Mouse (Mus musculus): ENCODE measurements around the gene Tbl2. TPM values are rescaled to one million over a fixed set of nuclear protein-coding genes. Genes with fewer than 3 reads are reported as not detected.

Gene Tbl2
- total and polyA plus RNA-seq, 2 experiments from 2014 or later, result 10.0 to 28.6 TPM

GRCm38 (mm10) chr5:135189281-135190022 lies 40.0 kb downstream of the Tbl2 start:
- Histone ChIP-seq H3K9ac (replicated peaks; ENCODE audit: low read length, poor library complexity, severe bottlenecking) (0 out of 2 replicates have a peak overlapping the region, but pooled peaks have one; percentile 40), H3K27me3 (ENCODE audit: insufficient read depth, low read length) (no peaks in the 10 kb centered on the region), H3K9me3 (ENCODE audit: low read length) (no peaks in the 10 kb centered on the region), H3K36me3 (ENCODE audit: insufficient read depth, low read length) (no peaks in the 10 kb centered on the region), H3K4me3 (ENCODE audit: low read depth, low read length) (peak overlapping the region; percentile 10; the same call in 1 of the 2 replicates), H3K4me2 (ENCODE audit: low read depth, low read length, poor library complexity, severe bottlenecking) (peak overlapping the region; percentile 80), H3K4me1 (ENCODE audit: insufficient read depth, low read length) (peaks cover 12% of the 10 kb centered on the region; the same call in 1 of the 2 replicates), H3K27ac (ENCODE audit: low read depth, low read length) (no peak overlapping the region)
- DNase-seq (ENCODE audit: low spot score), result no peak
- no peak for TF ChIP-seq CTCF (IDR thresholded peaks at IDR 0.05)
- ATAC-seq (ENCODE audit: low FRiP score), result no peak
- WGBS, result 68% methylated on average over 2 of the region's 2 CpGs

- WGBS, result 36% methylated on average over 2 of the region's 2 CpGs
- ATAC-seq (ENCODE audit: low FRiP score) (no peak), DNase-seq (ENCODE audit: low spot score) (peak; percentile 73)
- Histone ChIP-seq H3K4me1 (ENCODE audit: insufficient read depth, low read length) (peaks cover 12% of the 10 kb centered on the region; the same call in 1 of the 2 replicates), H3K27me3 (ENCODE audit: insufficient read depth, low read length) (no peaks in the 10 kb centered on the region), H3K27ac (ENCODE audit: low read depth, low read length) (no peak overlapping the region), H3K4me2 (ENCODE audit: low read depth, low read length, poor library complexity, severe bottlenecking) (no peak overlapping the region), H3K9me3 (ENCODE audit: low read length) (no peaks in the 10 kb centered on the region), H3K9ac (replicated peaks; ENCODE audit: low read length, poor library complexity, severe bottlenecking) (no peak overlapping the region), H3K36me3 (ENCODE audit: insufficient read depth, low read length) (no peaks in the 10 kb centered on the region), H3K4me3 (ENCODE audit: low read depth, low read length) (no peak overlapping the region)
- peak; percentile 86 for TF ChIP-seq CTCF (IDR thresholded peaks at IDR 0.05)
Observed at GRCm38 (mm10) chr5:135191620-135192019, 42.2 kb downstream of the Tbl2 start.

GRCm38 (mm10) chr5:135192431-135192830 lies 43.0 kb downstream of the Tbl2 start:
- H3K4me3 ChIP-seq (ENCODE audit: low read depth, low read length), result no peak overlapping the region
- H3K4me2 ChIP-seq (ENCODE audit: low read depth, low read length, poor library complexity, severe bottlenecking), result no peak overlapping the region
- H3K9ac ChIP-seq (replicated peaks; ENCODE audit: low read length, poor library complexity, severe bottlenecking), result no peak overlapping the region
- ATAC-seq (ENCODE audit: low FRiP score) (no peak), DNase-seq (ENCODE audit: low spot score) (no peak)
- no peaks in the 10 kb centered on the region for H3K9me3 ChIP-seq (ENCODE audit: low read length)
- TF ChIP-seq CTCF (IDR thresholded peaks at IDR 0.05), result no peak
- no peaks in the 10 kb centered on the region for H3K36me3 ChIP-seq (ENCODE audit: insufficient read depth, low read length)
- H3K4me1 ChIP-seq (ENCODE audit: insufficient read depth, low read length), result peaks cover 12% of the 10 kb centered on the region; the same call in 1 of the 2 replicates
- 85% methylated on average over 1 of the region's 1 CpGs for WGBS
- H3K27me3 ChIP-seq (ENCODE audit: insufficient read depth, low read length), result no peaks in the 10 kb centered on the region
- H3K27ac ChIP-seq (ENCODE audit: low read depth, low read length), result no peak overlapping the region

GRCm38 (mm10) chr5:135196367-135196766 lies 46.9 kb downstream of the Tbl2 start:
- H3K4me3 ChIP-seq (ENCODE audit: low read depth, low read length), result no peak overlapping the region
- no peak overlapping the region for H3K4me2 ChIP-seq (ENCODE audit: low read depth, low read length, poor library complexity, severe bottlenecking)
- H3K9me3 ChIP-seq (ENCODE audit: low read length), result no peaks in the 10 kb centered on the region
- H3K27ac ChIP-seq (ENCODE audit: low read depth, low read length), result no peak overlapping the region
- H3K27me3 ChIP-seq (ENCODE audit: insufficient read depth, low read length), result no peaks in the 10 kb centered on the region
- TF ChIP-seq CTCF (IDR thresholded peaks at IDR 0.05), result no peak
- no peak for ATAC-seq (ENCODE audit: low FRiP score)
- DNase-seq (ENCODE audit: low spot score), result no peak
- WGBS, result 81% methylated on average over 6 of the region's 6 CpGs
- H3K36me3 ChIP-seq (ENCODE audit: insufficient read depth, low read length), result peaks cover 3% of the 10 kb centered on the region; the same call in 1 of the 2 replicates
- no peak overlapping the region for H3K9ac ChIP-seq (replicated peaks; ENCODE audit: low read length, poor library complexity, severe bottlenecking)
- H3K4me1 ChIP-seq (ENCODE audit: insufficient read depth, low read length), result no peaks in the 10 kb centered on the region

GRCm38 (mm10) chr5:135202763-135203162 lies 53.3 kb downstream of the Tbl2 start:
- WGBS, result 90% methylated on average over 3 of the region's 3 CpGs
- H3K27me3 ChIP-seq (ENCODE audit: insufficient read depth, low read length), result no peaks in the 10 kb centered on the region
- DNase-seq (ENCODE audit: low spot score), result no peak
- no peak overlapping the region for H3K27ac ChIP-seq (ENCODE audit: low read depth, low read length)
- no peak overlapping the region for H3K4me2 ChIP-seq (ENCODE audit: low read depth, low read length, poor library complexity, severe bottlenecking)
- no peak for TF ChIP-seq CTCF (IDR thresholded peaks at IDR 0.05)
- ATAC-seq (ENCODE audit: low FRiP score), result no peak
- H3K9ac ChIP-seq (replicated peaks; ENCODE audit: low read length, poor library complexity, severe bottlenecking), result no peak overlapping the region
- H3K9me3 ChIP-seq (ENCODE audit: low read length), result no peaks in the 10 kb centered on the region
- H3K4me3 ChIP-seq (ENCODE audit: low read depth, low read length), result no peak overlapping the region
- peaks cover 14% of the 10 kb centered on the region; the same call in 1 of the 2 replicates for H3K36me3 ChIP-seq (ENCODE audit: insufficient read depth, low read length)
- no peaks in the 10 kb centered on the region for H3K4me1 ChIP-seq (ENCODE audit: insufficient read depth, low read length)

GRCm38 (mm10) chr5:135208197-135208596 lies 58.7 kb downstream of the Tbl2 start:
- WGBS, result 94% methylated on average over 1 of the region's 1 CpGs

More at GRCm38 (mm10) chr5:135208197-135208596, 58.7 kb downstream of the Tbl2 start:
- no peaks in the 10 kb centered on the region for H3K9me3 ChIP-seq (ENCODE audit: low read length)
- H3K27me3 ChIP-seq (ENCODE audit: insufficient read depth, low read length), result no peaks in the 10 kb centered on the region
- no peak overlapping the region for H3K9ac ChIP-seq (replicated peaks; ENCODE audit: low read length, poor library complexity, severe bottlenecking)
- H3K4me1 ChIP-seq (ENCODE audit: insufficient read depth, low read length), result no peaks in the 10 kb centered on the region
- TF ChIP-seq CTCF (IDR thresholded peaks at IDR 0.05), result peak; percentile 27
- H3K4me2 ChIP-seq (ENCODE audit: low read depth, low read length, poor library complexity, severe bottlenecking), result no peak overlapping the region
- peaks cover 35% of the 10 kb centered on the region for H3K36me3 ChIP-seq (ENCODE audit: insufficient read depth, low read length)
- no peak overlapping the region for H3K27ac ChIP-seq (ENCODE audit: low read depth, low read length)
- DNase-seq (ENCODE audit: low spot score) (no peak), ATAC-seq (ENCODE audit: low FRiP score) (no peak)
- no peak overlapping the region for H3K4me3 ChIP-seq (ENCODE audit: low read depth, low read length)

Small RNA genes within 50 kb of the gene (microRNA-seq; reads per million reads assigned to microRNA genes)
- not detected for gene Gm25315 (ENCODE audit: borderline number of aligned reads)

Other genes with a start within 250 kb of the Tbl2 start
- not detected in 2 replicates for gene Tmem270, start 242.9 kb upstream of the Tbl2 start, total RNA-seq (2014; rRNA removed)
- gene Tmem270, start 242.9 kb upstream of the Tbl2 start, polyA plus RNA-seq (2015; fragmentation: Nextera tagmentation; extraction: Ambion mirVana), result 0.19 TPM in 1 of 2 replicates, not detected in the other
- not detected in 2 replicates for gene Cldn13, start 234.1 kb upstream of the Tbl2 start, total RNA-seq (2014; rRNA removed)
- not detected in 2 replicates for gene Cldn13, start 234.1 kb upstream of the Tbl2 start, polyA plus RNA-seq (2015; fragmentation: Nextera tagmentation; extraction: Ambion mirVana)
- gene Mettl27, start 217.3 kb upstream of the Tbl2 start, total RNA-seq (2014; rRNA removed), result 4.7 and 5.0 TPM in 2 replicates
- 7.2 and 7.5 TPM in 2 replicates for gene Mettl27, start 217.3 kb upstream of the Tbl2 start, polyA plus RNA-seq (2015; fragmentation: Nextera tagmentation; extraction: Ambion mirVana)
- 0.77 TPM in 1 of 2 replicates, not detected in the other for gene Cldn4, start 202.7 kb upstream of the Tbl2 start, total RNA-seq (2014; rRNA removed)
- gene Cldn4, start 202.7 kb upstream of the Tbl2 start, polyA plus RNA-seq (2015; fragmentation: Nextera tagmentation; extraction: Ambion mirVana), result not detected in 2 replicates
- 2.2 and 3.1 TPM in 2 replicates for gene Cldn3, start 163.4 kb upstream of the Tbl2 start, total RNA-seq (2014; rRNA removed)
- 3.0 and 3.3 TPM in 2 replicates for gene Cldn3, start 163.4 kb upstream of the Tbl2 start, polyA plus RNA-seq (2015; fragmentation: Nextera tagmentation; extraction: Ambion mirVana)
- 56.8 and 64.4 TPM in 2 replicates for gene Abhd11, start 140.5 kb upstream of the Tbl2 start, total RNA-seq (2014; rRNA removed)
- gene Abhd11, start 140.5 kb upstream of the Tbl2 start, polyA plus RNA-seq (2015; fragmentation: Nextera tagmentation; extraction: Ambion mirVana), result 85.3 and 85.6 TPM in 2 replicates
- 165 and 175 TPM in 2 replicates for gene Stx1a, start 126.2 kb upstream of the Tbl2 start, total RNA-seq (2014; rRNA removed)
- 190 and 202 TPM in 2 replicates for gene Stx1a, start 126.2 kb upstream of the Tbl2 start, polyA plus RNA-seq (2015; fragmentation: Nextera tagmentation; extraction: Ambion mirVana)
- 13.5 and 21.4 TPM in 2 replicates for gene Dnajc30, start 85.5 kb upstream of the Tbl2 start, total RNA-seq (2014; rRNA removed)
- 52.5 and 52.8 TPM in 2 replicates for gene Dnajc30, start 85.5 kb upstream of the Tbl2 start, polyA plus RNA-seq (2015; fragmentation: Nextera tagmentation; extraction: Ambion mirVana)
- 48.3 and 49.9 TPM in 2 replicates for gene Bud23, start 84.7 kb upstream of the Tbl2 start, total RNA-seq (2014; rRNA removed)
- gene Bud23, start 84.7 kb upstream of the Tbl2 start, polyA plus RNA-seq (2015; fragmentation: Nextera tagmentation; extraction: Ambion mirVana), result 63.6 and 65.5 TPM in 2 replicates
- gene Vps37d, start 71.4 kb upstream of the Tbl2 start, total RNA-seq (2014; rRNA removed), result 95.4 and 107 TPM in 2 replicates
- 31.2 and 32.0 TPM in 2 replicates for gene Vps37d, start 71.4 kb upstream of the Tbl2 start, polyA plus RNA-seq (2015; fragmentation: Nextera tagmentation; extraction: Ambion mirVana)
- gene Mlxipl, start 59.8 kb upstream of the Tbl2 start, total RNA-seq (2014; rRNA removed), result 0.38 and 1.2 TPM in 2 replicates
- gene Mlxipl, start 59.8 kb upstream of the Tbl2 start, polyA plus RNA-seq (2015; fragmentation: Nextera tagmentation; extraction: Ambion mirVana), result 0.79 and 1.2 TPM in 2 replicates
- 20.0 and 33.2 TPM in 2 replicates for gene Bcl7b, start 18.6 kb downstream of the Tbl2 start, total RNA-seq (2014; rRNA removed)
- gene Bcl7b, start 18.6 kb downstream of the Tbl2 start, polyA plus RNA-seq (2015; fragmentation: Nextera tagmentation; extraction: Ambion mirVana), result 39.2 and 39.7 TPM in 2 replicates
- gene Baz1b, start 37.6 kb downstream of the Tbl2 start, total RNA-seq (2014; rRNA removed), result 33.4 and 41.3 TPM in 2 replicates
- 10.9 and 12.5 TPM in 2 replicates for gene Baz1b, start 37.6 kb downstream of the Tbl2 start, polyA plus RNA-seq (2015; fragmentation: Nextera tagmentation; extraction: Ambion mirVana)
- gene Fzd9, start 101.6 kb downstream of the Tbl2 start, total RNA-seq (2014; rRNA removed), result 25.9 and 38.7 TPM in 2 replicates
- 14.6 and 14.9 TPM in 2 replicates for gene Fzd9, start 101.6 kb downstream of the Tbl2 start, polyA plus RNA-seq (2015; fragmentation: Nextera tagmentation; extraction: Ambion mirVana)
- gene Fkbp6, start 200.4 kb downstream of the Tbl2 start, total RNA-seq (2014; rRNA removed), result 0.33 and 0.49 TPM in 2 replicates
- 0.12 and 0.36 TPM in 2 replicates for gene Fkbp6, start 200.4 kb downstream of the Tbl2 start, polyA plus RNA-seq (2015; fragmentation: Nextera tagmentation; extraction: Ambion mirVana)
- gene Trim50, start 203.6 kb downstream of the Tbl2 start, total RNA-seq (2014; rRNA removed), result not detected in 2 replicates
- gene Trim50, start 203.6 kb downstream of the Tbl2 start, polyA plus RNA-seq (2015; fragmentation: Nextera tagmentation; extraction: Ambion mirVana), result not detected in 2 replicates
- gene Nsun5, start 220.3 kb downstream of the Tbl2 start, total RNA-seq (2014; rRNA removed), result 24.5 and 24.8 TPM in 2 replicates
- 16.8 and 19.0 TPM in 2 replicates for gene Nsun5, start 220.3 kb downstream of the Tbl2 start, polyA plus RNA-seq (2015; fragmentation: Nextera tagmentation; extraction: Ambion mirVana)
- gene Pom121, start 244.9 kb downstream of the Tbl2 start, total RNA-seq (2014; rRNA removed), result 12.4 and 12.8 TPM in 2 replicates
- 6.7 and 8.5 TPM in 2 replicates for gene Pom121, start 244.9 kb downstream of the Tbl2 start, polyA plus RNA-seq (2015; fragmentation: Nextera tagmentation; extraction: Ambion mirVana)

Measured in midbrain, postnatal 0 days (tissue).